Mouse (Mus musculus): ENCODE measurements around the gene Zp1. TPM values are rescaled to one million over a fixed set of nuclear protein-coding genes. Genes with fewer than 3 reads are reported as not detected.

Zp1 gene
- polyA plus RNA-seq, 1 experiment from 2014 or later = 0.33 TPM

GRCm38 (mm10) chr19:10868623-10869141 lies 51.8 kb downstream of the Zp1 start:
- peaks cover 49% of the 10 kb centered on the region for H3K36me3 ChIP-seq
- H3K4me2 ChIP-seq (replicated peaks) = peak overlapping the region; percentile 85
- H3K9ac ChIP-seq (replicated peaks) = peak overlapping the region; percentile 100
- WGBS = under 1% methylated on average over 17 of the region's 17 CpGs
- peak; percentile 36; the same call in 1 of the 2 replicates for ATAC-seq (replicated peaks)
- H3K27ac ChIP-seq (replicated peaks) = peak overlapping the region; percentile 96
- no peaks in the 10 kb centered on the region for H3K27me3 ChIP-seq
- peak overlapping the region; percentile 97 for H3K4me3 ChIP-seq
- H3K9me3 ChIP-seq = no peaks in the 10 kb centered on the region
- peaks cover 28% of the 10 kb centered on the region for H3K4me1 ChIP-seq

GRCm38 (mm10) chr19:10867946-10868622 lies 52.3 kb downstream of the Zp1 start:
- WGBS = 23% methylated on average over 5 of the region's 5 CpGs

GRCm38 (mm10) chr19:10866351-10866750 lies 54.1 kb downstream of the Zp1 start:
- Histone ChIP-seq H3K4me2 (replicated peaks) (no peak overlapping the region), H3K9ac (replicated peaks) (no peak overlapping the region), H3K36me3 (peaks cover 49% of the 10 kb centered on the region), H3K4me3 (no peak overlapping the region), H3K4me1 (peaks cover 28% of the 10 kb centered on the region), H3K27me3 (no peaks in the 10 kb centered on the region), H3K9me3 (no peaks in the 10 kb centered on the region), H3K27ac (replicated peaks) (no peak overlapping the region)
- no peak for ATAC-seq (replicated peaks)
- WGBS = 89% methylated on average over 13 of the region's 13 CpGs

More at GRCm38 (mm10) chr19:10867946-10868622, 52.3 kb downstream of the Zp1 start:
- Histone ChIP-seq H3K9me3 (no peaks in the 10 kb centered on the region), H3K4me2 (replicated peaks) (peak overlapping the region; percentile 85), H3K27me3 (no peaks in the 10 kb centered on the region), H3K27ac (replicated peaks) (peak overlapping the region; percentile 96), H3K9ac (replicated peaks) (peak overlapping the region; percentile 100), H3K4me1 (peaks cover 28% of the 10 kb centered on the region), H3K4me3 (peak overlapping the region; percentile 97), H3K36me3 (peaks cover 49% of the 10 kb centered on the region)
- no peak for ATAC-seq (replicated peaks)

Other genes with a start within 250 kb of the Zp1 start
- not detected in 2 replicates for gene Pga5, start 242.6 kb downstream of the Zp1 start, polyA plus RNA-seq (2015; fragmentation: Nextera tagmentation; extraction: Ambion mirVana)
- 39.3 and 41.1 TPM in 2 replicates for gene Vps37c, start 231.9 kb downstream of the Zp1 start, polyA plus RNA-seq (2015; fragmentation: Nextera tagmentation; extraction: Ambion mirVana)
- 0.22 and 0.26 TPM in 2 replicates for gene Cd5, start 181.6 kb downstream of the Zp1 start, polyA plus RNA-seq (2015; fragmentation: Nextera tagmentation; extraction: Ambion mirVana)
- gene Cd6, start 90.6 kb downstream of the Zp1 start, polyA plus RNA-seq (2015; fragmentation: Nextera tagmentation; extraction: Ambion mirVana) = not detected in 2 replicates
- gene Slc15a3, start 80.9 kb downstream of the Zp1 start, polyA plus RNA-seq (2015; fragmentation: Nextera tagmentation; extraction: Ambion mirVana) = 0.39 and 0.42 TPM in 2 replicates
- 166 and 173 TPM in 2 replicates for gene Tmem132a, start 50.7 kb downstream of the Zp1 start, polyA plus RNA-seq (2015; fragmentation: Nextera tagmentation; extraction: Ambion mirVana)
- gene Tmem109, start 38.6 kb downstream of the Zp1 start, polyA plus RNA-seq (2015; fragmentation: Nextera tagmentation; extraction: Ambion mirVana) = 39.9 and 40.2 TPM in 2 replicates
- gene Prpf19, start 25.4 kb downstream of the Zp1 start, polyA plus RNA-seq (2015; fragmentation: Nextera tagmentation; extraction: Ambion mirVana) = 42.2 and 52.4 TPM in 2 replicates
- 0.06 and 0.20 TPM in 2 replicates for gene Ptgdr2, start 16.5 kb upstream of the Zp1 start, polyA plus RNA-seq (2015; fragmentation: Nextera tagmentation; extraction: Ambion mirVana)
- gene Ccdc86, start 28.6 kb upstream of the Zp1 start, polyA plus RNA-seq (2015; fragmentation: Nextera tagmentation; extraction: Ambion mirVana) = 19.2 and 19.4 TPM in 2 replicates
- gene Ms4a10, start 54.0 kb upstream of the Zp1 start, polyA plus RNA-seq (2015; fragmentation: Nextera tagmentation; extraction: Ambion mirVana) = not detected in 2 replicates
- 0.25 TPM in 1 of 2 replicates, not detected in the other for gene Ms4a15, start 72.6 kb upstream of the Zp1 start, polyA plus RNA-seq (2015; fragmentation: Nextera tagmentation; extraction: Ambion mirVana)
- gene Ms4a18, start 97.4 kb upstream of the Zp1 start, polyA plus RNA-seq (2015; fragmentation: Nextera tagmentation; extraction: Ambion mirVana) = not detected in 2 replicates
- gene Ms4a8a, start 160.5 kb upstream of the Zp1 start, polyA plus RNA-seq (2015; fragmentation: Nextera tagmentation; extraction: Ambion mirVana) = not detected in 2 replicates
- gene 1700017D01Rik, start 210.2 kb upstream of the Zp1 start, polyA plus RNA-seq (2015; fragmentation: Nextera tagmentation; extraction: Ambion mirVana) = not detected in 2 replicates
- gene 1700025F22Rik, start 244.7 kb upstream of the Zp1 start, polyA plus RNA-seq (2015; fragmentation: Nextera tagmentation; extraction: Ambion mirVana) = not detected in 2 replicates